Mouse (Mus musculus) stomach, embryonic 14.5 days (tissue): ENCODE measurements around the gene Ormdl1. TPM values are rescaled to one million over a fixed set of nuclear protein-coding genes. Genes with fewer than 3 reads are reported as not detected.
"Not testable (repeated sequence)": the region's sequence is repeated elsewhere in the genome, so short reads cannot be mapped to it uniquely, and the experiment has no call there.

Experiments used
- ATAC-seq: fragments of 200-750 bp; cut with Nextera tagmentation; 2 replicates; pipeline ENCODE4 v1.8.0; 2017; ENCODE audit warnings: low read depth, moderate TSS enrichment; ENCODE audit not compliant: insufficient number of reproducible peaks, insufficient read depth, low FRiP score
- H3K27ac ChIP-seq: fragments of 300-500 bp; sonication (generic); 2 replicates; pipeline ENCODE4 v1.5.1; 2014; ENCODE audit warnings: mild to moderate bottlenecking, low read length, moderate library complexity, mixed read lengths
- H3K27me3 ChIP-seq: fragments of 300-500 bp; sonication (generic); 2 replicates; pipeline ENCODE4 v1.6.1; 2014; ENCODE audit warnings: low read length, control low read depth, mixed read lengths; ENCODE audit not compliant: control insufficient read depth, insufficient read depth
- H3K36me3 ChIP-seq: fragments of 300-500 bp; sonication (generic); 2 replicates; pipeline ENCODE4 v1.6.1; 2014; ENCODE audit warnings: mild to moderate bottlenecking, control low read depth, low read length, moderate library complexity, mixed read lengths; ENCODE audit not compliant: control insufficient read depth, insufficient read depth
- H3K4me1 ChIP-seq: fragments of 300-500 bp; sonication (generic); 2 replicates; pipeline ENCODE4 v1.6.1; 2014; ENCODE audit warnings: low read length, control low read depth, mixed read lengths; ENCODE audit not compliant: control insufficient read depth, insufficient read depth
- H3K4me2 ChIP-seq: fragments of 300-500 bp; sonication (generic); replicated peaks from 2 replicates; pipeline ENCODE4 v1.6.1; 2014; ENCODE audit warnings: low read depth, low read length, control low read depth
- H3K4me3 ChIP-seq: fragments of 300-500 bp; sonication (generic); 2 replicates; pipeline ENCODE4 v1.5.1; 2014; ENCODE audit warnings: low read depth, low read length, control low read depth
- H3K9ac ChIP-seq: fragments of 300-500 bp; sonication (generic); replicated peaks from 2 replicates; pipeline ENCODE4 v1.6.1; 2014; ENCODE audit warnings: low read depth, mild to moderate bottlenecking, control low read depth, low read length, moderate library complexity, mixed read lengths
- H3K9me3 ChIP-seq: fragments of 300-500 bp; sonication (generic); 2 replicates; pipeline ENCODE4 v1.6.1; 2016; ENCODE audit warnings: low read depth, low read length, control low read depth; ENCODE audit not compliant: control insufficient read depth
- WGBS: fragments of 180-500 bp; shearing (Covaris S2); extraction: QIAGEN DNeasy Blood & Tissue Kit; methylation state at CpG from one replicate; pipeline ENCODE4 v1.1.7; 2014; 5-methylcytosine and 5-hydroxymethylcytosine counted together
- polyA plus RNA-seq: library from polyadenylated mRNA; unstranded; fragments of >200 nt; fragmentation: Nextera tagmentation; extraction: Ambion mirVana; gene quantifications from 2 replicates; pipeline ENCODE4 v1.2.1, GENCODE M21; 2014

Gene Ormdl1
- polyA plus RNA-seq, 1 experiment from 2014 or later, result 52.3 TPM

DNA sequence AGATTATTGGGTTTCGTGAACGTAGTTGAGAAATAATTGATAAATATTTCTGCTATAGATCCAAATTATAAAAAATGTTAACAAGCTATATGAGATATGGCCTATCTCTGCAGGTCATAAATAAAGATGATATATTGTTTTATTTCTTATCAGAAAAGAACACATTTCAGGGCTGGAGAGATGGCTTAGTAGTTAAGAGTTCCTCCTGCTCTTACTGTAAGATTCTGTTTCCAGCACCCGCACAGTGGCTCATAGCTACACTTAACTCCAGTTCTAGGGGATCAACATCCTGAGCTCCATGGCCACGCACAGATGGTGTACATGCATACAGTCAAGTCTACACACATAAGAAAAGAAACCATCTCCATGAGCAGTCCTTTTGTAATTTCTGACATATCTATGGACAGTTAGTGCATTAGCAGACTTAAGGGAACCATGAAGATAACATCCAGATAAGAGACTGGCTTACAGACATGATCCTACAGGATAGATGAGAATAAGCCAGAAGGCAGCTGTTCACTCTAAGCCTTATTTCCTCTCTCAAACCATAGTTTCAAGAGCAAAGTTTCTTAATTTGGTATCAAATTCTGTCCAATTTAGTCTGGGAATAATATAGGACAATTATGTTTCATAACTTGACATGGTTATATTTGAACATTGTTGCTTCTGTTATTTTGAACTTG, 24.9 kb downstream of the Ormdl1 start:
- Histone ChIP-seq H3K9ac (no peak overlapping the region), H3K36me3 (peaks cover 9% of the 10 kb centered on the region), H3K9me3 (no peaks in the 10 kb centered on the region), H3K4me3 (no peak overlapping the region), H3K4me1 (no peaks in the 10 kb centered on the region), H3K27me3 (no peaks in the 10 kb centered on the region), H3K27ac (no peak overlapping the region), H3K4me2 (no peak overlapping the region)
- 95% methylated on average over 4 of the region's 4 CpGs for WGBS
- ATAC-seq, result no peak

DNA sequence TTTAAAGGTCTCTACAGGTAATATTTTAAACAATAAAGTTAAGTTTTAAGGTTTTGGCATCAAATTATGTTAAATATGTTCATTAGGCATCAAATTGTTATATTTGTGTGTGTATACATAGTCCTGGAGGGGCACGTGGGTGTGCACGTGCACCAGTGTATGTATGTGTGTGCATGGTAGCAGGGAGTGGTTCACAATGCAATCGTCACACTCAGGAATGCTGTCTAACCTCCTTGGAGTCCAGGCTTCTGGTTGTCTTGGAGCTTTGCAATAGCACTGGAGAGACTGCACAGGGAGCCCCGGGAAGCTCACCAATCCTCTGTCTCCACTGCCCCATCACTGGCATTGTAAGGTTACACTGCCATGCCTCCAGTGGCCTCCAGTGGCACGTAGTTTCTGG, 26.4 kb downstream of the Ormdl1 start:
- WGBS, result 89% methylated on average over 5 of the region's 5 CpGs
- H3K9me3 ChIP-seq, result no peaks in the 10 kb centered on the region
- peaks cover 3% of the 10 kb centered on the region; the same call in 1 of the 2 replicates for H3K36me3 ChIP-seq
- H3K4me2 ChIP-seq, result no peak overlapping the region
- H3K9ac ChIP-seq, result no peak overlapping the region
- no peaks in the 10 kb centered on the region for H3K4me1 ChIP-seq
- H3K27me3 ChIP-seq, result no peaks in the 10 kb centered on the region
- no peak overlapping the region for H3K4me3 ChIP-seq
- H3K27ac ChIP-seq, result no peak overlapping the region
- ATAC-seq, result no peak

DNA sequence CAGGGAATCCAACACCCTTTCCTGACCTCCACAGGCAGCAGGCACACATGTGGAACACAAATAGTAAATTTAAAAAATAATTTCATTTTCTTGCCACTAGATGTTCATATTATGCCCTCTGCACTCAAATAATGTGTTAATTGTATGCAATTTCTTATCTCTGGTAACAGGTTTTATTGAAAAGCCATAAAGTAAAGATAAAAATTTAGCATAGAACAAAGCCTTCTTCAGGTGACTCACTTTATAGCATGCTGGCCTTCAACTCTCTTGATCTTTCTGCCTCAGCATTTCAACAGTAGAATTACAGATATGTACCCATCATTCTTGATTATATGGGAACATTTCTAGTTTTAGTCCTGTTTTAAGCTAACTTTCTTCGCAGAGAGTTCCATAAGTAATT, 27.4 kb downstream of the Ormdl1 start:
- ATAC-seq, result no peak
- Histone ChIP-seq H3K9ac (no peak overlapping the region), H3K9me3 (no peaks in the 10 kb centered on the region), H3K36me3 (no peaks in the 10 kb centered on the region), H3K4me2 (no peak overlapping the region), H3K4me3 (no peak overlapping the region), H3K27ac (no peak overlapping the region), H3K27me3 (no peaks in the 10 kb centered on the region), H3K4me1 (no peaks in the 10 kb centered on the region)
- 91% methylated on average over 1 of the region's 1 CpGs for WGBS

DNA sequence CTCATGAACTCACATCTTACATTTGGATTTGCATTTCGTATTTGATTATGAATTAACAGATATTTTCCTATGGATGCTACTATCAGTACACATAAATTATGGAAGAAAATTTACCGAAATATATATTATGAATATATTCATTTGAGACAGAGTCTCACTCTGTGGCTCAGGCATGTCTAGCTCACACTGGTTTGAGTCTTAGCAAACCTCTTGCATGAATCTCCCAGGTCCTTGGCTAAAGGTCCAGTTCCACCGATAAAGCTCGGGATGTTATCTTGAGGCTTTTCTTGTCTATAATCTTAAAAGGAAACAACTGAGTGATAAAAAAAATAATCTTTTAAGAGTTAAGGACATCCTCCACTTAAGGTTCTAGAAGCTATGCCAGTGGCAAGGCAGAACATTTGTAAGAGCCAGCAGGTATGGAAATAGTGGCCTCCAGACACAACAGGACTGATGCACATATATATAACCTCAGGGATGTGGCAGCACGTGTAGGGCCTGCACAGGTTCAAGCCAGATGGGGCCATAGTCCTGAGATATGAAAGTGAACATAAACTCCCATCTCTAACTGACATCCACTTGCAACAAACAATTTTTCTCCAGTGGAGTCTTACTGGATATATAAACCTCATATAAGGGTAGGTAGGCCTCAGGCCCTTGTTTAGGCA, 28.1 kb downstream of the Ormdl1 start:
- no peak overlapping the region for H3K4me2 ChIP-seq
- no peak overlapping the region for H3K9ac ChIP-seq
- WGBS, result 90% methylated on average over 5 of the region's 5 CpGs
- no peak for ATAC-seq
- H3K36me3 ChIP-seq, result no peaks in the 10 kb centered on the region
- no peaks in the 10 kb centered on the region for H3K9me3 ChIP-seq
- no peak overlapping the region for H3K27ac ChIP-seq
- H3K4me3 ChIP-seq, result no peak overlapping the region
- no peaks in the 10 kb centered on the region for H3K27me3 ChIP-seq
- no peaks in the 10 kb centered on the region for H3K4me1 ChIP-seq

DNA sequence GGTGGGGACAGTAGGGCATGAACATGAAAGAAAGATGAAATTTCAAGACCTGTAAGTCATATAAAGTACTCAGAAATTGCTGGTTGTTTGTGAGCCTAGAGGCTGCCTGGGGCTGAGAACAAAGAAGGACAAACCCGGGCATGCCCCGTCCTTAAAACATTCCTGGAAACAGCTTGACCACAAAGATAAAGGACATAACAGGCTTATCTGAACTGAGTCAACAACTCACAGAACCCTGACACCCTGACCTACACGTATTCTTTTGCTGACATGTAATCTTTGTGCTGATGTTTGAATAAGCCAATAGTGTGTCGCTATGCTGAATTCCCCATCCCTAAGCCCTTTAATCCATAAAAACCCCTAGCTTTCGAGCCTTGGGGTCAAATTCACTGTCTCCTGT, 36.6 kb downstream of the Ormdl1 start:
- not testable (repeated sequence) for H3K4me1 ChIP-seq, H3K27me3 ChIP-seq, H3K9me3 ChIP-seq, H3K4me2 ChIP-seq, H3K27ac ChIP-seq, ATAC-seq, H3K36me3 ChIP-seq, H3K4me3 ChIP-seq, H3K9ac ChIP-seq
- WGBS, result 66% methylated on average over 5 of the region's 5 CpGs

DNA sequence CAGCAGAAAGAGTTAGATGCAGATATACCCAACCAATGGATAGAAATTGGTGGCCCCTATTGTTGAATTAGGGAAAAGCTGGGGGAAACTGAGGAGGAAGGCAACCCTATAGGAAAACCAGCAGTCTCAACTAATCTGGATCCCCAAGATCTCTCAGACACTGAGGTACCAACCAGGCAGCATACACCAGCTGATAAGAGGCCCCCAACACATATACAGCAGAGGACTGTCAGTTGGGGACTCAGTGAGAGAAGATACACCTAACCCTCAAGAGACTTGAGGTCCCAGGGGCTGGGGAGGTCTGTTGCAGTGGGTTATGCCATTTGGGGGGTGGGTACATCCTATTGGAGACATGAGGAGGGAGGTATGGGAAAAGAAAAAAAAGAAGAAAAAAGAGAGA, 38.6 kb downstream of the Ormdl1 start:
- no peak overlapping the region for H3K9ac ChIP-seq
- H3K36me3 ChIP-seq, result no peaks in the 10 kb centered on the region
- ATAC-seq, result no peak
- no peaks in the 10 kb centered on the region for H3K27me3 ChIP-seq
- H3K27ac ChIP-seq, result no peak overlapping the region
- H3K4me2 ChIP-seq, result no peak overlapping the region
- no peaks in the 10 kb centered on the region for H3K4me1 ChIP-seq
- no peaks in the 10 kb centered on the region for H3K9me3 ChIP-seq
- H3K4me3 ChIP-seq, result no peak overlapping the region

DNA sequence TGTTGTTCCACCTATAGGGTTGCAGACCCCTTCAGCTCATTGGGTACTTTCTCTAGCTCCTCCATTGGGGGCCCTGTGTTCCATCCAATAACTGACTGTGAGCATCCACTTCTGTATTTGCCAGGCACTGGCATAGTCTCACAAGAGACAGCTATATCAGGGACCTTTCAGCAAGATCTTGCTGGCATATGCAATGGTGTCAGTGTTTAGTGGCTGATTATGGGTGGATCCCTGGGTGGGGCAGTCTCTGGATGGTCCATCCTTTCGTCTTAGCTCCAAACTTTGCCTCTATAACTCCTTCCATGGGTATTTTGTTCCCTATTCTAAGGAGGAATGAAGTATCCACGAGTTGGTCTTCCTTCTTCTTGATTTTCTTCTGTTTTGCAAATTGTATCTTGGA, 40.5 kb downstream of the Ormdl1 start:
- H3K27ac ChIP-seq, H3K9me3 ChIP-seq, H3K4me2 ChIP-seq, ATAC-seq, H3K4me3 ChIP-seq, H3K36me3 ChIP-seq, H3K9ac ChIP-seq, H3K27me3 ChIP-seq, H3K4me1 ChIP-seq: not testable (repeated sequence)
- WGBS, result 75% methylated on average over 2 of the region's 2 CpGs

DNA sequence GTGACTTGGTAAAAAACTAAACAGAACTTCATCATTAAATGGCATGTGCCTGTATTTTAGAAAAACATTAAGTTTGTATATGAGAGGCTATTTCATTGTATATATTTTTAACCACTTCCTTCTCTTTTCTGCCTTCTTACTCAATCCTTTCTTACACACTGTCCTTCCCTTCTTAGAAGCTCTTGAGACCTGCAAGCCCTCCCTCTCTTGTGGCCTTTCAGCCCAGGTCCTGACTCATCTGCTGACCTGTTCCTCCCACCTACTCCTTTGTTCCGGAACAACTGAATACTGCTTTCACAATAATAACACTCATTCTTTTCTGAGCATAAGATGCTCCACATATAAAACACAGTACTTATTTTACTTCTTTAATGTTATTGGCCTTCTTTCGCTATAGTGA, 44.2 kb downstream of the Ormdl1 start:
- Histone ChIP-seq H3K4me3 (no peak overlapping the region), H3K4me2 (no peak overlapping the region), H3K27me3 (no peaks in the 10 kb centered on the region), H3K9ac (no peak overlapping the region), H3K9me3 (peaks cover 4% of the 10 kb centered on the region; the same call in 1 of the 2 replicates), H3K36me3 (peaks cover 17% of the 10 kb centered on the region), H3K27ac (no peak overlapping the region), H3K4me1 (no peaks in the 10 kb centered on the region)
- WGBS, result 96% methylated on average over 2 of the region's 2 CpGs
- no peak for ATAC-seq
